Mouse (Mus musculus): Measurements from ENCODE around the gene Stk4. TPM values are rescaled to one million over a fixed set of nuclear protein-coding genes. Genes with fewer than 3 reads are reported as not detected.

Stk4 gene
- polyA plus RNA-seq, 1 experiment, result 69.9 TPM

- Histone ChIP-seq H3K27ac (ENCODE audit: insufficient read depth, low read depth, low read length) (no peak overlapping the region), H3K4me3 (ENCODE audit: insufficient read depth, low read length) (no peak overlapping the region), H3K4me1 (ENCODE audit: control insufficient read depth, insufficient read depth, low read length) (no peaks in the 10 kb centered on the region)
- TF ChIP-seq CTCF (IDR thresholded peaks at IDR 0.05; ENCODE audit: low read depth, low read length) (no peak), POLR2A (IDR thresholded peaks at IDR 0.05; ENCODE audit: borderline replicate concordance, low read depth, low read length) (no peak)
Observed at GRCm38 (mm10) chr2:164123169-164123766, 53.1 kb downstream of the Stk4 start.

- no peak for TF ChIP-seq POLR2A (IDR thresholded peaks at IDR 0.05; ENCODE audit: borderline replicate concordance, low read depth, low read length)
- no peak for TF ChIP-seq CTCF (IDR thresholded peaks at IDR 0.05; ENCODE audit: low read depth, low read length)
- H3K4me1 ChIP-seq (ENCODE audit: control insufficient read depth, insufficient read depth, low read length), result no peaks in the 10 kb centered on the region
- H3K4me3 ChIP-seq (ENCODE audit: insufficient read depth, low read length), result no peak overlapping the region
- H3K27ac ChIP-seq (ENCODE audit: insufficient read depth, low read depth, low read length), result no peak overlapping the region
Observed at GRCm38 (mm10) chr2:164126533-164126955, 56.4 kb downstream of the Stk4 start.

- TF ChIP-seq POLR2A (IDR thresholded peaks at IDR 0.05; ENCODE audit: borderline replicate concordance, low read depth, low read length), result no peak
- TF ChIP-seq CTCF (IDR thresholded peaks at IDR 0.05; ENCODE audit: low read depth, low read length), result no peak
- Histone ChIP-seq H3K4me1 (ENCODE audit: control insufficient read depth, insufficient read depth, low read length) (no peaks in the 10 kb centered on the region), H3K27ac (ENCODE audit: insufficient read depth, low read depth, low read length) (no peak overlapping the region), H3K4me3 (ENCODE audit: insufficient read depth, low read length) (no peak overlapping the region)
Observed at GRCm38 (mm10) chr2:164127297-164127696, 57.2 kb downstream of the Stk4 start.

- Histone ChIP-seq H3K27ac (ENCODE audit: insufficient read depth, low read depth, low read length) (no peak overlapping the region), H3K4me1 (ENCODE audit: control insufficient read depth, insufficient read depth, low read length) (no peaks in the 10 kb centered on the region), H3K4me3 (ENCODE audit: insufficient read depth, low read length) (no peak overlapping the region)
- TF ChIP-seq POLR2A (IDR thresholded peaks at IDR 0.05; ENCODE audit: borderline replicate concordance, low read depth, low read length) (no peak), CTCF (IDR thresholded peaks at IDR 0.05; ENCODE audit: low read depth, low read length) (no peak)
Observed at GRCm38 (mm10) chr2:164128576-164129411, 58.7 kb downstream of the Stk4 start.

- Histone ChIP-seq H3K4me1 (ENCODE audit: control insufficient read depth, insufficient read depth, low read length) (no peaks in the 10 kb centered on the region), H3K4me3 (ENCODE audit: insufficient read depth, low read length) (no peak overlapping the region), H3K27ac (ENCODE audit: insufficient read depth, low read depth, low read length) (no peak overlapping the region)
- TF ChIP-seq POLR2A (IDR thresholded peaks at IDR 0.05; ENCODE audit: borderline replicate concordance, low read depth, low read length) (no peak), CTCF (IDR thresholded peaks at IDR 0.05; ENCODE audit: low read depth, low read length) (no peak)
Observed at GRCm38 (mm10) chr2:164131586-164131985, 61.5 kb downstream of the Stk4 start.

- Histone ChIP-seq H3K4me3 (ENCODE audit: insufficient read depth, low read length) (no peak overlapping the region), H3K4me1 (ENCODE audit: control insufficient read depth, insufficient read depth, low read length) (no peaks in the 10 kb centered on the region), H3K27ac (ENCODE audit: insufficient read depth, low read depth, low read length) (no peak overlapping the region)
- TF ChIP-seq POLR2A (IDR thresholded peaks at IDR 0.05; ENCODE audit: borderline replicate concordance, low read depth, low read length) (no peak), CTCF (IDR thresholded peaks at IDR 0.05; ENCODE audit: low read depth, low read length) (no peak)
Observed at GRCm38 (mm10) chr2:164134563-164134962, 64.4 kb downstream of the Stk4 start.

- no peak overlapping the region for H3K27ac ChIP-seq (ENCODE audit: insufficient read depth, low read depth, low read length)
- H3K4me3 ChIP-seq (ENCODE audit: insufficient read depth, low read length), result no peak overlapping the region
- H3K4me1 ChIP-seq (ENCODE audit: control insufficient read depth, insufficient read depth, low read length), result no peaks in the 10 kb centered on the region
- TF ChIP-seq POLR2A (IDR thresholded peaks at IDR 0.05; ENCODE audit: borderline replicate concordance, low read depth, low read length) (no peak), CTCF (IDR thresholded peaks at IDR 0.05; ENCODE audit: low read depth, low read length) (no peak)
Observed at GRCm38 (mm10) chr2:164135367-164135766, 65.2 kb downstream of the Stk4 start.

- H3K27ac ChIP-seq (ENCODE audit: insufficient read depth, low read depth, low read length), result no peak overlapping the region
- H3K4me3 ChIP-seq (ENCODE audit: insufficient read depth, low read length), result no peak overlapping the region
- TF ChIP-seq POLR2A (IDR thresholded peaks at IDR 0.05; ENCODE audit: borderline replicate concordance, low read depth, low read length) (no peak), CTCF (IDR thresholded peaks at IDR 0.05; ENCODE audit: low read depth, low read length) (no peak)
- no peaks in the 10 kb centered on the region for H3K4me1 ChIP-seq (ENCODE audit: control insufficient read depth, insufficient read depth, low read length)
Observed at GRCm38 (mm10) chr2:164136393-164136792, 66.3 kb downstream of the Stk4 start.

- TF ChIP-seq POLR2A (IDR thresholded peaks at IDR 0.05; ENCODE audit: borderline replicate concordance, low read depth, low read length) (no peak), CTCF (IDR thresholded peaks at IDR 0.05; ENCODE audit: low read depth, low read length) (no peak)
- no peaks in the 10 kb centered on the region for H3K4me1 ChIP-seq (ENCODE audit: control insufficient read depth, insufficient read depth, low read length)
Observed at GRCm38 (mm10) chr2:164137754-164138153, 67.6 kb downstream of the Stk4 start.

GRCm38 (mm10) chr2:164142021-164142420 lies 71.9 kb downstream of the Stk4 start:
- no peaks in the 10 kb centered on the region for H3K4me1 ChIP-seq (ENCODE audit: control insufficient read depth, insufficient read depth, low read length)
- no peak overlapping the region for H3K27ac ChIP-seq (ENCODE audit: insufficient read depth, low read depth, low read length)
- no peak overlapping the region for H3K4me3 ChIP-seq (ENCODE audit: insufficient read depth, low read length)
- TF ChIP-seq POLR2A (IDR thresholded peaks at IDR 0.05; ENCODE audit: borderline replicate concordance, low read depth, low read length) (no peak), CTCF (IDR thresholded peaks at IDR 0.05; ENCODE audit: low read depth, low read length) (no peak)

More at GRCm38 (mm10) chr2:164137754-164138153, 67.6 kb downstream of the Stk4 start:
- Histone ChIP-seq H3K4me3 (ENCODE audit: insufficient read depth, low read length) (no peak overlapping the region), H3K27ac (ENCODE audit: insufficient read depth, low read depth, low read length) (no peak overlapping the region)
